Mouse (Mus musculus) spleen, postnatal 36 days (tissue): ENCODE measurements around the gene Calcoco1.

Experiments used
- DNase-seq, 2 experiments: peaks; one replicate each; pipeline ENCODE4 v3.0.0; 2022; ENCODE audit warnings: low spot score in 2 of 2, mixed read lengths in 1 of 2

The Calcoco1 gene

DNA sequence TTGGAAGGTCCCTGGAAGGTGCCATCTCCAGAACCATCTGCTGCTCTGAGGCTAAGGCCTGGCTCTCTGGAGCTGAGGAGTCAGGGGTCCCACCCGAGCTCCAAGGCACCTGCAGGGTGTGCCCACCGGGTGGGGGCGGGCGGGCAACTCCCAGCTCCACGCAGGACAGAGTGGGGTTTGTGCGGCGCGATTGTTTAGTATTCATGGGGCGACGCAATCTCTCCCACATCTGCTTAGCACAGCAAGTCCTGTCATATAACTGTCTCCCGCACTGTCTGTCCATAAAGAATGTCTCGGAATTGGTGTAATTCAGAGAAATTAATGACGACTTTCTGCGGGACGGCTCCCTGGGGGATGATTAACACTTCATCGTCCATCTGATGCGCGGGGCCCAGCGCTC is 15.1 kb upstream of the Calcoco1 start:
- DNase-seq = no peak

DNA sequence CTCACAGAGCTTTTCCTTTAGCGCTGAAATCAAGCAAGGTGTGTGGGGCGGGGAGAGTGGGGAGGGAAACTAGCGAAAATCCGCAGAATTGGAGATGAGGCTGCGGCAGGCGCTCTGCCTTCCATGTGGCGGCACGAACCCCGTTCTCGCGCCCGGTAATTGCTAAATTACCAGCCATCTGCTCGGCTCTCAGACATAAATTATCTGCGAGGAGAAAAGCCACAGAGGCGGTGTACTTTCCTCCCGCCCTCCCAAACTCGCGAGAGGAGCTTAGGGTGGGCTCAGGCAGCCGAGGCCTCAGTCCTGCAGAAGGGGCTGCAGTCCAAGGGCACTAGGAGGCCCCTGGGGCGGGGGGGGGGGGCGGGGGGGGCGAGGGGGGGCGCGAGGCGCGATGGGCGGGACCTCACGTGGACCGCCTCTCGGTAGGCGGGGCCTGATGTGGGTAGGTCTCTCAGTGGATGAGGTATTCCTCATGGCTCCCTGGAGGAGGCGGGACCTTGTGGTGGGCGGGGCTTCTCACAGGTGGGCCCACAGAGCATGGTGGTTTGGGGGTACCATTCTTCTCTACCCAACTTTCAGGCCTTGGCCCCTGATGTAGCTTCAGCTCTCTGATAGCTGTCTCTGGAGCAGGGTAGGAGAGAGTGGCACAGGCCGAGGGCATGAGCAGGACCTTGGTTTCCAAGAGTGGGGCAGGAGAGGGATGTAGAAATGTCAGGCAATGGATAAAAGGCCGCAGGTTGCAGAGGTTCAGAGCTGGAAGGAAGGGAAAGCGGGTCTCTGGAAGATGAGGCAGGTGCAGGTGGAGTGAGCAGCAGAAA is 14.4 kb upstream of the Calcoco1 start:
- DNase-seq = no peak

- DNase-seq = no peak
Observed at GRCm38 (mm10) chr15:102735031-102735430, 13.1 kb upstream of the Calcoco1 start.

DNA sequence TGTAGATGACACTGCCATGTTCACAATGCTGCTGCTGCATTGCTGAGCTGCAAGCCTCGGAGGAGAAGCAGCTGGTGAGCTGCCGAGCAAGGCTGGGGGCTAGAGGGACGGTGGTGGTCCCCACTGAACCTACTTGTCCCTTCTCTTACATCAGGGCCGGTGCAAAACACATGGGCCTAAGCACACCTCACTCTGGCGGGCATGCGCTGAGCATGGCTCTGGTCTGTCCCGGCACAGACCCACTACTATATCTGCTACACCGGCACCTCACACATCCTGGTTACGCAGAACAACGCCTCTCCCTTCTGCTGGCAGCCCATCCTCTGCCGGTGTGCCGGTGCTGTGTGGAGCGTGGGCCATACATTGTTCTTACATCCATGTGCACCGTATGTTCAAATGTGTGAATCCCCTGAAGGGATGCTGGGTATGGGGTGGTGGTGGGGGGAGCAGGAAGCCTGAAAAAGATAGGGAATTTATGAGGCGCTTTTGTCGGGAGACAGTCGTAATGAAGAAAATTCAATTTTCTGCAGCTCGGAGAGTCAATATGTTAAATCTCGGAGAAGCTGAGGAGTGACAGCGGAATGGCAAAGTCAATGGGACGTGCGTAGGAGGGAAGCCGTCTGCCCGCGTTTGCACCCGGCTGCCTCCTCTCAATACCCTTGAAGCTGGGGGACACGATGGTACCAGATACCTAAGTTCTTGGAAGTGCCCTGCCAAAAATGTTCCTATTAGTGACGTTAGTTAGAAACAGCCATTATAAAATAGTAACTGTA is 12.0 kb upstream of the Calcoco1 start:
- DNase-seq = no peak

- DNase-seq = no peak
Observed at GRCm38 (mm10) chr15:102733233-102733632, 11.3 kb upstream of the Calcoco1 start.

DNA sequence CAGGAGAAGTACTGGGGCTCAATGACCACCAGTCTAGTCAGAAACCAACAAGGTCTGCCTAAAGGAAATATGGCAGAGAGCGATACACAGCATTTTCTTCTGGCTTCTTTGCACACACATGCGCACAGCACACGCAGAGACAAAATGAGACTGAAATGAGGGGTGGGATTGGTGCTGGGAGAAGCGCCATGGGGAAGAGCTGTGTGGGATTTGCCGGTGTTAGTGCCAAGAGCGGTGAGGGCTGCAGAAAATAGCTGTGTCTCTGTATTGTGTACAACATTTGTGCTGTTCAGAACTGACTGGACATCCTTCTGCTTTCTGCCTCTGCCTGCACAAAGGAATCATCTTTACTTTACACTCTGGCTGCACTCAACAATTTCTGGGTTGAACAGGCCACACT is 10.4 kb upstream of the Calcoco1 start:
- no peak for DNase-seq

DNA sequence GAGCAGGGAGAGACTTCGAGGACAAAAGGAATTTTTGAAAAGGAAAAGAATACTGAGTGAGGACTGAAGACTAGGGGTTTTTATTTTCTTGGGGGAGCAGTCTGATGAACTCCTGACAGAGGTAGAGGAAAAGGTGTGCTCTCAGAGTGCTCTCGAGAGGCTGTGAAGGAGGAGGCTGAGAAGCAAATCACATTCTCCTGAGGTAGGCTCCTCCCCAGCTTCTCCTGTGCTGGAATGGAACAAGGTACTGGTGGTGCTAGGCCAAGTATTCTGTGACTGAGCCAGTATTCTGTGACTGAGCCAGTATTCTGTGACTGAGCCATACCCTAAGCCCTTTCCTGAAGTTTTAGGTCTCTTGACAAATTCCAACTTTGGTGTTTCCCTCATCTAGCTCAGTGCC is 6.0 kb upstream of the Calcoco1 start:
- no peak for DNase-seq

- DNase-seq = no peak
Observed at GRCm38 (mm10) chr15:102723358-102724135, 1.6 kb upstream of the Calcoco1 start.

- DNase-seq = peak; percentile 19 to 43
Observed at GRCm38 (mm10) chr15:102722500-102722931, 538 bp upstream of the Calcoco1 start.

GRCm38 (mm10) chr15:102721016-102721898 is 721 bp downstream of the Calcoco1 start:
- DNase-seq = peak; percentile 21 to 34

- no peak for DNase-seq
Observed at GRCm38 (mm10) chr15:102716132-102716531, 5.8 kb downstream of the Calcoco1 start.

GRCm38 (mm10) chr15:102707736-102708269 is 14.2 kb downstream of the Calcoco1 start:
- no peak for DNase-seq

GRCm38 (mm10) chr15:102705923-102706503 is 16.0 kb downstream of the Calcoco1 start:
- DNase-seq = no peak

DNA sequence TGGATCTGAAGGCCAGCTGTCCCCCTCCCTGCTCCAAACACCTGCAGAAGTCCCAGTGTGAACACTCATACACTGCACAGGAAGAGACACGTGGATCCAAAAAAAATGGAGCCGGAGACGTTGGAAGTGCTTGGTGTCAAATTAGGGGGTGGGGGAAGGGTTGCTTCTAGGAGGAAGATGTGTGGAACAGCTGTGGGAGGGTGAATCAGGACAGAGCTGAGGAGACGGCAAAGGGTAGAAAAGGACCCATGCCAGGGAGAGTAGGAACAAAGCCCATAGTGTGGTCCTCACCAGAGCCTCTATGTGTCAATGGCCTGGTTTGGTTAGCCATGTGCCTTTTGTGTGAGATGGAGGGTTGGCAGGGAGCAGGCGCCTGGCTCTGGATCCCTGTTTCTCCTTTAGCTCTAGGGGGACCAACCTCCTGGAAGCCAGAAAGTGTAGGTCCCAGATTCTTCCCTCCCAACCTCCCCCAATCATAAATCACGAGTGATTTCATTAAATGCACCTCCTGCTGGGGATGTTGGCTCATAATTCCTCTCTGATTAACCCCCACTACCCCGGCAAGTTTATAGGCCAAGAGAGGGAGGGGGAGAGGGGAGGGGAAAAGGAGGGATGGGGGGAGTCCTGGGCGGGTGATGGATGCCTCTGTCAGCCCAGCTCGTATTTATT is 16.6 kb downstream of the Calcoco1 start:
- no peak for DNase-seq

GRCm38 (mm10) chr15:102704806-102705205 is 17.2 kb downstream of the Calcoco1 start:
- DNase-seq = no peak

GRCm38 (mm10) chr15:102702972-102703371 is 19.0 kb downstream of the Calcoco1 start:
- no peak for DNase-seq

DNA sequence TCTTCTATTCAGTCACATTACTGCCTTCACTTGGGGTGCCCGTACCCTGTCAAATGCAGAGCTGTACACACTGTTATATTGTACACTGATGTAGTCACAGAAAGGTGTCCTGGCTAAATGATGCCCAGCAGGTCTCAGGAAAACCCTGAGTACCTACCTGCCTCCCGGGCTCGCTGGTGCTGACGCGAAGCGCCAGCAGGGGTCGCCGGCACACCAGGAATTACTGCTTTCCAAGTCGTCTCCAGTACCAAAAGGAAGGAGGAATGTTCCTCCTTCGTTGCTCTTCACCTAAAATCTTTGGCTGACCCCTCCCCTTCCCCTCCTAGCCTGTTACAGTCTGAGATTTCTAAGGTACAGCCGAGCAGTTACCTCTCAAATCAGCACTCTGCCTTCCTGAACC is 23.8 kb downstream of the Calcoco1 start:
- peak; percentile 33 to 37 for DNase-seq

DNA sequence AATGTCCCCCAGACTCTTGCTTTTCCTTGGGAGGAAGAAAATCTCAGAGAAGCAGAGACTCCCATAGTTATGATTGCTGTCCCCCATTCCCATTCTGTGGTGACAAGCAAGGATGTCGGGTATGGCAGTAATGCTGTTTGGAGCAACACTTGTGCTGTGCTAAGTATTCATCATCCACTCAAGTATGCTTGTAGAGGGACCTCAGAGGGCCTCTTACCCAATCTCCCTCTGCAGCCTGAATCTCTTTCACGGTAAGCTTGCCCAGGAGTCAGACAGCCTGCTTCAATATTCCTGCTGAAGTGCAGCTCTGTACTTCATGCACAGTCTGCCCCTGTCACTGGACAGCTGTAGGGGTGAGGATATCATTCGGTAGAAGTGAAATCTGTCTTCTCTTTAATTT is 25.1 kb downstream of the Calcoco1 start:
- no peak for DNase-seq

DNA sequence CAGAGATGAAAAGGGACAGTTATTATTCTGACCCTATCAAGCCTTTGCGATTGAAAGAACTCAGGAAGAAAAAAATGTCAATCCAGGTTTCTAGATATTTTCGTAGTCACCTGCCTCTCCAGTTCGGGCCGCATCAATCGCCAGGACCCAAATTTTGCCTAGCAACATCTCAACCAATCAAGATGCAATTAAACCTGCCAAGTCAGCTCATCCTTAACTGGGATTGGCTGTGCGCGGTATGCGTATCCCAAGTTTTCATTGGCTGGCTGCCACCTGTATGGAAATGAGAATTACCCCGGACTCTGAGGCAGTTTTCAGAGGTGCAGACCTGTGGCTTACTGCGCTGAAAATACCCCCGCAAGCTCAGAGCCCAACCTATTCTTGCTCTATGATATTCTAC is 28.4 kb downstream of the Calcoco1 start:
- DNase-seq = no peak

DNA sequence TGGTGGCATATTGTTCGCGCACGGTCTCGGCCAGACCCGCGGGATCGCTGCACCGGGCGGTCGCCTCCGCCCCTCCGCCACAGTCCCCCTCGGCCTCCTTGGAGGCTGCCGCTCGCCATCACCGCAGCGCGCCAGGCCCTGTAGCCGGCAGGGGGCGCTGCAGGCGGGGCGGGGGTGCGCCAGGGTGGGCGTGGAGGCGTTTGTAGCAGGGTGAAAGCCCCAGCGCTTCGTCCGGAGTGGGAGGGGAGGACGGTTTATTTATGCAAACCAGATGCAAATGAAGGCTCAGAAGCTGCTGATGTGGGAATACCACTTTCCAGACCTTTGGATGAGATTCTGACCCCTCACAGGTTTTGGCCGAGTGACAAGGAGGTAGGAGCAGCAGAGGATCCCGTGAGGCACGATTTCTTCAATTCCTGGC is 29.0 kb downstream of the Calcoco1 start:
- peak in 1 of 2 experiments; percentile 11 for DNase-seq
